Mouse (Mus musculus) left cerebral cortex, adult 2 months (tissue): Measurements from ENCODE around the gene Gabrr1. TPM values are rescaled to one million over a fixed set of nuclear protein-coding genes. Genes with fewer than 3 reads are reported as not detected.

Experiments used
- DNase-seq, 2 experiments: peaks; one replicate each; pipeline ENCODE4 v3.0.0; 2021 to 2022; ENCODE audit warnings: low spot score in 2 of 2, mixed read lengths in 1 of 2; ENCODE audit errors: extremely low spot score in 1 of 2
- H3K27ac ChIP-seq: fragments of 200-600 bp; 2 replicates; pipeline ENCODE4 v1.8.1; 2022
- H3K4me3 ChIP-seq: fragments of 200-600 bp; 2 replicates; pipeline ENCODE4 v1.8.1; 2022
- CTCF ChIP-seq: fragments of 200-600 bp; IDR thresholded peaks from 2 replicates; pipeline ENCODE4 v1.8.1; 2022; ENCODE audit warnings: antibody characterized with exemption, mild to moderate bottlenecking, moderate library complexity
- intact Hi-C: fragments of 180-260 bp; cut with DNase I; formaldehyde crosslinking; loops from one replicate; pipeline ENCODE4 v1.15.1; 2025
- total RNA-seq, 2 experiments: library from RNA; stranded (reverse); gene quantifications; 2 replicates each; pipeline ENCODE4 v1.2.3; 2021

The Gabrr1 gene
- total RNA-seq, 2 experiments from 2014 or later: not detected

DNA sequence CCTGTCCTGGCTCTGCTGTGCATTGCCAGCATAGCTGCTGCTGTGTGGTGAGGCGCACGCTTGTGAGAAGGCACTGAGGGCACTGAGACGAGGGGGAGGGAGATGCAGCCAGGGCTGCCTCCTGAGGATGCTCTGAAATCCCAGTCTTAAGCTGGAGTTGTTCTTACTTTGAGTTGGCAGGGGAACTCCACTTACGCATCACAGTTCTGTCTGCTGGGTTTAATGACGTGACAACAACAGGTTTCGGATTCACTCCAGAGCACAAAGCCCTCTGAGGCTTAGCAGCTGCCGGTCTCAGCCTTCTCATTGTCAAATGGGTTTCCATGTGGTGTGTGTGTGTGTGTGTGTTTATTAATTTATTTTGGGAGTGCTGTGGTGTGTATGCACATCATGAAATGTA, 16.8 kb downstream of the Gabrr1 start:
- TF ChIP-seq CTCF: no peak
- Histone ChIP-seq H3K27ac (no peak overlapping the region), H3K4me3 (no peak overlapping the region)
- intact Hi-C loops: loop anchor here (5.0 kb wide), 1 partner anchor 53 kb away; no protein-coding TSS in a partner anchor
- DNase-seq: no peak

GRCm38 (mm10) chr4:33152087-33153038, 20.0 kb downstream of the Gabrr1 start:
- Histone ChIP-seq H3K4me3 (no peak overlapping the region), H3K27ac (no peak overlapping the region)
- DNase-seq: no peak
- intact Hi-C loops: no loop called here
- no peak for TF ChIP-seq CTCF

GRCm38 (mm10) chr4:33183477-33183876, 51.2 kb downstream of the Gabrr1 start:
- intact Hi-C loops: no loop called here
- DNase-seq: no peak

DNA sequence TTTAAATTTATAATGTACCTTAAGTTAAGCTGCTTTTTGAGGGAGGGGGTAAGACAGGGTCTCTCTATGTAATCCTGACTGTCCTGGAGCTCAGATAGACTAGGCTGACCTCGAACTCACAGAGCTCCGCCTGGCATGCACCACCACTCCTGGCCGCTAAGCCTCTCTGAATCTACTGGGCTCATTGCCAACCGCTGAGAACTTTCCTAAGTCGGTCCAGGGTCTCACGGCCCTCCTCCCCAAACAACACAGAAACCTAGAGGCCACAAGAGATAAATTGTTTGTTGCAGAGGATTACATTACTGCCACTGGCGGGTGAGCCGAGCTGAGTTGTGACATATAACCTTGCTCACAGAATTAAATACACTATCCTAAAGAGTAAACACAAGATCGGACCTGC, 55.8 kb downstream of the Gabrr1 start:
- H3K4me3 ChIP-seq: no peak overlapping the region
- H3K27ac ChIP-seq: no peak overlapping the region
- TF ChIP-seq CTCF: peak; percentile 39
- DNase-seq: no peak
- intact Hi-C loops: no loop called here

More at GRCm38 (mm10) chr4:33183477-33183876, 51.2 kb downstream of the Gabrr1 start:
- Histone ChIP-seq H3K4me3 (no peak overlapping the region), H3K27ac (no peak overlapping the region)
- TF ChIP-seq CTCF: no peak; the same call in 1 of the 2 replicates

- peak; percentile 79 to 83 for DNase-seq
- intact Hi-C loops: loop anchor here (1.0 kb wide), 1 partner anchor 59 kb away; no protein-coding TSS in a partner anchor
- TF ChIP-seq CTCF: peak; percentile 21
- H3K4me3 ChIP-seq: peak overlapping the region; percentile 66
- H3K27ac ChIP-seq: peak overlapping the region; percentile 81
These were observed 56.7 kb downstream of the Gabrr1 start for GRCm38 (mm10) chr4:33188781-33189734.

DNA sequence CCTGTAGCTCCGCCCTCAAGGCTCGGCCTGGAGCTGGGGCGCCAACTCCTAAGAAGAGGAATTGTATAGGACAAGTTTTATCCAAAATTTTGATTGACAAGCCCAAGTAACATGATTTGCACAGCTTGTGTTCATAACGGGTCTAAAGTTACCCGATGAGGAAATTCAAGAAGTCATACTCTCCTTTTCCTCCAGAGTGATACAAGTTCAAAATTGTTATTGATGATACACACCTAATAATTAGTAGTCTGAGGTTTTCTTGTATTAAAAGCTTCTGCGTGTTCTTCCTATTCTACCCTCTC, 57.4 kb downstream of the Gabrr1 start, which contains the start of gene Pm20d2:
Pm20d2 (minus strand) TSS at position 3 of the 302 bp plus-strand sequence.
- no peak for DNase-seq
- Histone ChIP-seq H3K4me3 (peak within 1 kb of the TSS; percentile 66), H3K27ac (peak within 1 kb of the TSS; percentile 81)
- TF ChIP-seq CTCF: no peak
- intact Hi-C loops: loop anchor here (1.0 kb wide), 1 partner anchor 59 kb away; no protein-coding TSS in a partner anchor

- no peak overlapping the region for H3K4me3 ChIP-seq
- TF ChIP-seq CTCF: no peak
- intact Hi-C loops: no loop called here
- no peak for DNase-seq
- no peak overlapping the region for H3K27ac ChIP-seq
These were observed 65.8 kb downstream of the Gabrr1 start for GRCm38 (mm10) chr4:33198117-33198516.

GRCm38 (mm10) chr4:33204682-33205081, 72.4 kb downstream of the Gabrr1 start:
- peak; percentile 78 for TF ChIP-seq CTCF
- intact Hi-C loops: loop anchor here (5.0 kb wide), 2 partner anchors 57 to 82 kb away; no protein-coding TSS in a partner anchor
- Histone ChIP-seq H3K27ac (no peak overlapping the region), H3K4me3 (no peak overlapping the region)
- peak; percentile 41 to 43 for DNase-seq

DNA sequence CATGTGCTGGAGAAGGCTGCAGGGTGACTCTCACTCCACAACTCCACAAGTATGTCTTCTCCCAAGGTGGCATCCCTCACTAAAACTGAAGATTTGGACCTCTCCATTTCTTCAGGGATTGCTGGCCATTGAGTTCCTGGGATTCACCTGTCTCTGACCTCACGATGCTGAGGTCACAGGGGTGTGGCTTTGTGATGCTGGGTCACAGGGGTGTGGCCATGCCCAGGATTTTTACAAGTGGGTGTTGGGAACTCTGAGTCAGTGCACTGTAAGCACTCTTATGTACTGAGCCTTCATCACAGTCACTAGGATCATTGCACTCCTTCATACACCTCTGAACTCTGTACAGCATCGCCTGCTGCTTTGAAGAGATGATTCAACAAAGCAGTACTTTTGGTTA, 75.2 kb downstream of the Gabrr1 start:
- Histone ChIP-seq H3K27ac (no peak overlapping the region), H3K4me3 (no peak overlapping the region)
- intact Hi-C loops: loop anchor here (5.0 kb wide), 1 partner anchor 85 kb away; no protein-coding TSS in a partner anchor
- no peak for TF ChIP-seq CTCF
- no peak for DNase-seq

- peak within 1 kb of the TSS; percentile 93 for H3K27ac ChIP-seq
- peak; percentile 15; the same call in 1 of the 2 replicates for TF ChIP-seq CTCF
- intact Hi-C loops: loop anchor here (1.0 to 5.0 kb wide), 3 partner anchors 38 to 87 kb away; no protein-coding TSS in a partner anchor
These were observed 76.8 kb downstream of the Gabrr1 start, which contains the start of gene Srsf12 for GRCm38 (mm10) chr4:33208881-33209841. TSS of gene Srsf12 (plus strand) at chr4:33208991.

More at GRCm38 (mm10) chr4:33208881-33209841, 76.8 kb downstream of the Gabrr1 start, which contains the start of gene Srsf12:
- H3K4me3 ChIP-seq: peak within 1 kb of the TSS; percentile 78
- DNase-seq: peak; percentile 48 to 50

Other genes starting within 250 kb of the Gabrr1 start
- gene Ankrd6, start 181.7 kb upstream of the Gabrr1 start, total RNA-seq: 10 to 100 TPM; 51.6 to 54.5 TPM
- gene Rragd, start 149.5 kb upstream of the Gabrr1 start, total RNA-seq: 10 to 100 TPM; 90.3 to 93.3 TPM
- gene Ube2j1, start 101.1 kb upstream of the Gabrr1 start, total RNA-seq: 100 to 1,000 TPM in 1 of 2 experiments, 10 to 100 TPM in 1; 99.7 to 105 TPM
- under 1 TPM; 0.34 to 0.37 TPM for gene Gabrr2, start 69.5 kb upstream of the Gabrr1 start, total RNA-seq
- 1 to 10 TPM; 5.5 to 6.3 TPM for gene Pm20d2, start 57.2 kb downstream of the Gabrr1 start, total RNA-seq
- gene Srsf12, start 76.5 kb downstream of the Gabrr1 start, total RNA-seq: 10 to 100 TPM; 23.1 to 24.1 TPM
- 100 to 1,000 TPM; 152 to 156 TPM for gene Pnrc1, start 157.6 kb downstream of the Gabrr1 start, total RNA-seq
- gene Rngtt, start 177.8 kb downstream of the Gabrr1 start, total RNA-seq: 10 to 100 TPM; 27.3 to 29.2 TPM